Comparison of ENCODE assay signal across 7 mouse cellular contexts in genomic region chr1:156205164-156205563, GRCm38 (mm10). TPM values are rescaled to one million over a fixed set of nuclear protein-coding genes. Genes with fewer than 3 reads are reported as not detected.
A peak's percentile ranks its signal among the peaks of the same experiment; 100 is the strongest.
DNase-seq lines count a peak whose midpoint lies in the region; ATAC-seq and TF ChIP-seq lines count a peak whose summit lies in the region.

No protein-coding gene starts in this region.

- peak overlapping the region; percentile 49 for H3K4me3 ChIP-seq in lung, embryonic 14.5 days (ENCODE audit: low read depth, low read length)
- peak overlapping the region; percentile 45 for H3K4me3 ChIP-seq in forebrain, embryonic 12.5 days (replicated peaks)
- H3K4me3 ChIP-seq in limb, embryonic 12.5 days (replicated peaks) = peak overlapping the region; percentile 53
- H3K4me3 ChIP-seq in stomach, embryonic 14.5 days (ENCODE audit: low read depth, low read length) = peak overlapping the region; percentile 34

- no peak overlapping the region for H3K9ac ChIP-seq in lung, embryonic 14.5 days
- H3K9ac ChIP-seq in forebrain, embryonic 12.5 days = peak overlapping the region; percentile 48; the same call in 1 of the 2 replicates
- H3K9ac ChIP-seq in limb, embryonic 12.5 days (replicated peaks) = peak overlapping the region; percentile 60
- H3K9ac ChIP-seq in stomach, embryonic 14.5 days (replicated peaks; ENCODE audit: low read depth, low read length) = no peak overlapping the region; the same call in 1 of the 2 replicates

- H3K36me3 ChIP-seq in lung, embryonic 14.5 days (ENCODE audit: insufficient read depth) = no peaks in the 10 kb centered on the region
- no peaks in the 10 kb centered on the region for H3K36me3 ChIP-seq in forebrain, embryonic 12.5 days (replicated peaks)
- no peaks in the 10 kb centered on the region for H3K36me3 ChIP-seq in limb, embryonic 12.5 days
- H3K36me3 ChIP-seq in stomach, embryonic 14.5 days (ENCODE audit: control insufficient read depth, insufficient read depth, low read length) = no peaks in the 10 kb centered on the region

- H3K27me3 ChIP-seq in lung, embryonic 14.5 days (ENCODE audit: insufficient read depth, low read length) = peaks cover 51% of the 10 kb centered on the region
- H3K27me3 ChIP-seq in forebrain, embryonic 12.5 days = peaks cover 66% of the 10 kb centered on the region
- H3K27me3 ChIP-seq in limb, embryonic 12.5 days = peaks cover 61% of the 10 kb centered on the region
- peaks cover 25% of the 10 kb centered on the region for H3K27me3 ChIP-seq in stomach, embryonic 14.5 days (ENCODE audit: control insufficient read depth, insufficient read depth, low read length)

- no peak overlapping the region for H3K27ac ChIP-seq in lung, embryonic 14.5 days (ENCODE audit: low read depth)
- no peak overlapping the region for H3K27ac ChIP-seq in forebrain, embryonic 12.5 days
- no peak overlapping the region for H3K27ac ChIP-seq in limb, embryonic 12.5 days
- no peak overlapping the region; the same call in 1 of the 2 replicates for H3K27ac ChIP-seq in stomach, embryonic 14.5 days (ENCODE audit: low read length)

- DNase-seq in lung, embryonic 14.5 days = no peak
- DNase-seq in lung, adult 18-20 months = no peak
- DNase-seq in cerebellum, adult 18-20 months = no peak
- DNase-seq in left cerebral cortex, adult 8-10 months (ENCODE audit: low spot score in 2 of 2) = no peak

- H3K9me3 ChIP-seq in lung, embryonic 14.5 days (ENCODE audit: low read depth, low read length) = no peaks in the 10 kb centered on the region
- no peaks in the 10 kb centered on the region for H3K9me3 ChIP-seq in forebrain, embryonic 12.5 days
- H3K9me3 ChIP-seq in limb, embryonic 12.5 days = 0 out of 2 replicates have a peak, but pooled peaks cover 4% of the 10 kb centered on the region
- no peaks in the 10 kb centered on the region for H3K9me3 ChIP-seq in stomach, embryonic 14.5 days (ENCODE audit: control insufficient read depth, low read depth, low read length)

- peak overlapping the region; percentile 87 for H3K4me2 ChIP-seq in lung, embryonic 14.5 days
- peak overlapping the region; percentile 79 for H3K4me2 ChIP-seq in forebrain, embryonic 12.5 days
- H3K4me2 ChIP-seq in limb, embryonic 12.5 days = peak overlapping the region; percentile 86
- H3K4me2 ChIP-seq in stomach, embryonic 14.5 days (replicated peaks; ENCODE audit: low read depth, low read length) = peak overlapping the region; percentile 76

- H3K4me1 ChIP-seq in lung, embryonic 14.5 days (ENCODE audit: insufficient read depth) = 0 out of 2 replicates have a peak, but pooled peaks cover 6% of the 10 kb centered on the region
- H3K4me1 ChIP-seq in forebrain, embryonic 12.5 days = peaks cover 27% of the 10 kb centered on the region
- peaks cover 14% of the 10 kb centered on the region for H3K4me1 ChIP-seq in limb, embryonic 12.5 days (replicated peaks)
- no peaks in the 10 kb centered on the region; the same call in 1 of the 2 replicates for H3K4me1 ChIP-seq in stomach, embryonic 14.5 days (ENCODE audit: control insufficient read depth, insufficient read depth, low read length)

- WGBS in lung, embryonic 14.5 days = 14% methylated on average over 10 of the region's 10 CpGs
- 17% methylated on average over 10 of the region's 10 CpGs for WGBS in forebrain, embryonic 12.5 days
- WGBS in limb, embryonic 12.5 days = 16% methylated on average over 10 of the region's 10 CpGs
- WGBS in stomach, embryonic 14.5 days = 15% methylated on average over 10 of the region's 10 CpGs

- no peak for TF ChIP-seq CTCF in lung, embryonic 14.5 days (IDR thresholded peaks at IDR 0.05; ENCODE audit: low read depth)

- ATAC-seq in lung, embryonic 14.5 days (ENCODE audit: insufficient read depth) = 0 out of 2 replicates have a peak, but pooled peaks have one; percentile 16
- ATAC-seq in forebrain, embryonic 12.5 days (ENCODE audit: low FRiP score) = no peak; the same call in 1 of the 2 replicates
- no peak for ATAC-seq in limb, embryonic 12.5 days (ENCODE audit: insufficient number of reproducible peaks, insufficient read depth, low FRiP score, low TSS enrichment, low read depth)
- ATAC-seq in stomach, embryonic 14.5 days (ENCODE audit: insufficient number of reproducible peaks, insufficient read depth, low FRiP score, low read depth) = no peak

RNA-seq across cellular contexts. Expression of gene Fam163a, which starts 0.3 kb away (rescaled TPM):
- 1.0 and 1.2 TPM in 2 replicates for polyA plus RNA-seq in lung, embryonic 14.5 days (2014; fragmentation: Nextera tagmentation; extraction: Ambion mirVana)
- polyA plus RNA-seq in forebrain, embryonic 12.5 days (2016; fragmentation: Nextera tagmentation; extraction: Ambion mirVana) = 2.7 and 3.7 TPM in 2 replicates
- polyA plus RNA-seq in limb, embryonic 12.5 days (2016; fragmentation: Nextera tagmentation; extraction: Ambion mirVana) = 0.97 and 1.0 TPM in 2 replicates
- 6.1 and 7.3 TPM in 2 replicates for polyA plus RNA-seq in stomach, embryonic 14.5 days (2014; fragmentation: Nextera tagmentation; extraction: Ambion mirVana)
- total RNA-seq in left cerebral cortex, adult 8-10 months (2022) = 1 to 10 TPM; 6.9 to 8.0 (median 7.4) TPM

Comparison
In these comparisons a context has a peak if more than half of its experiments do, and no peak if none do; other contexts are left out.
1. H3K9ac ChIP-seq: peak in forebrain, embryonic 12.5 days (single experiment) and limb, embryonic 12.5 days (single experiment); none in lung, embryonic 14.5 days (single experiment) and stomach, embryonic 14.5 days (single experiment).
2. Peak in every context shown above with its lines, with median percentiles within 50 percentile points of each other: H3K4me2 ChIP-seq and H3K4me3 ChIP-seq.